Mouse (Mus musculus) lung, embryonic 14.5 days (tissue): ENCODE measurements at regions not wholly inside any gene's neighbourhood (a gene's known extent, or its start where the extent isn't known, plus 50 kb on each side); places are given as distances from the start of the nearest gene placed in this dataset.

Experiments used
- ATAC-seq: fragments of 200-750 bp; cut with Nextera tagmentation; 2 replicates; pipeline ENCODE4 v1.8.0; 2017; ENCODE audit warnings: mild to moderate bottlenecking, moderate TSS enrichment, moderate library complexity; ENCODE audit not compliant: insufficient read depth
- DNase-seq: peaks from one replicate; pipeline ENCODE4 v3.0.0-alpha.2; 2015
- H3K27ac ChIP-seq: fragments of 300-500 bp; sonication (generic); 2 replicates; pipeline ENCODE4 v1.5.1; 2014; ENCODE audit warnings: low read depth, mild to moderate bottlenecking, moderate library complexity
- H3K27me3 ChIP-seq: fragments of 300-500 bp; sonication (generic); 2 replicates; pipeline ENCODE4 v1.6.1; 2014; ENCODE audit warnings: low read length, control low read depth; ENCODE audit not compliant: insufficient read depth
- H3K36me3 ChIP-seq: fragments of 300-500 bp; sonication (generic); 2 replicates; pipeline ENCODE4 v1.6.1; 2014; ENCODE audit warnings: control low read depth; ENCODE audit not compliant: insufficient read depth
- H3K4me1 ChIP-seq: fragments of 300-500 bp; sonication (generic); 2 replicates; pipeline ENCODE4 v1.6.1; 2014; ENCODE audit warnings: antibody characterized with exemption, control low read depth; ENCODE audit not compliant: insufficient read depth
- H3K4me2 ChIP-seq: fragments of 300-500 bp; sonication (generic); 2 replicates; pipeline ENCODE4 v1.6.1; 2014; ENCODE audit warnings: mild to moderate bottlenecking
- H3K4me3 ChIP-seq: fragments of 300-500 bp; sonication (generic); 2 replicates; pipeline ENCODE4 v1.5.1; 2014; ENCODE audit warnings: low read depth, low read length
- H3K9ac ChIP-seq: fragments of 300-500 bp; sonication (generic); 2 replicates; pipeline ENCODE4 v1.6.1; 2014
- H3K9me3 ChIP-seq: fragments of 300-500 bp; sonication (generic); 2 replicates; pipeline ENCODE4 v1.6.1; 2016; ENCODE audit warnings: low read depth, low read length, control low read depth
- CTCF ChIP-seq: IDR thresholded peaks from 2 replicates; pipeline ENCODE4 v1.5.1; 2016; ENCODE audit warnings: antibody characterized with exemption, low read depth
- WGBS: fragments of 180-500 bp; shearing (Covaris S2); extraction: QIAGEN DNeasy Blood & Tissue Kit; methylation state at CpG from one replicate; pipeline ENCODE4 v1.1.7; 2014; 5-methylcytosine and 5-hydroxymethylcytosine counted together

GRCm38 (mm10) chr17:65015731-65016130 is 179.9 kb upstream of the 4930583I09Rik start:
- Histone ChIP-seq H3K4me1 (no peaks in the 10 kb centered on the region), H3K9ac (no peak overlapping the region), H3K27me3 (no peaks in the 10 kb centered on the region), H3K9me3 (no peaks in the 10 kb centered on the region), H3K4me2 (no peak overlapping the region), H3K4me3 (no peak overlapping the region), H3K36me3 (no peaks in the 10 kb centered on the region), H3K27ac (no peak overlapping the region)
- no peak for TF ChIP-seq CTCF
- WGBS: 79% methylated on average over 5 of the region's 5 CpGs
- ATAC-seq: no peak
- DNase-seq: no peak

- DNase-seq: no peak
- Histone ChIP-seq H3K9ac (no peak overlapping the region), H3K9me3 (no peaks in the 10 kb centered on the region), H3K27ac (no peak overlapping the region), H3K27me3 (no peaks in the 10 kb centered on the region), H3K4me1 (no peaks in the 10 kb centered on the region), H3K4me2 (no peak overlapping the region), H3K4me3 (no peak overlapping the region), H3K36me3 (no peaks in the 10 kb centered on the region)
- no peak for TF ChIP-seq CTCF
- no peak for ATAC-seq
Observed at GRCm38 (mm10) chr17:65014682-65015081, 178.8 kb upstream of the 4930583I09Rik start.

- Histone ChIP-seq H3K9ac (no peak overlapping the region), H3K27me3 (no peaks in the 10 kb centered on the region), H3K4me2 (no peak overlapping the region), H3K27ac (no peak overlapping the region), H3K9me3 (no peaks in the 10 kb centered on the region), H3K36me3 (no peaks in the 10 kb centered on the region), H3K4me3 (no peak overlapping the region), H3K4me1 (no peaks in the 10 kb centered on the region)
- DNase-seq: no peak
- ATAC-seq: no peak
- WGBS: 73% methylated on average over 5 of the region's 5 CpGs
- no peak for TF ChIP-seq CTCF
Observed at GRCm38 (mm10) chr17:65000626-65001135, 164.8 kb upstream of the 4930583I09Rik start.

GRCm38 (mm10) chr17:64994483-64994882 is 158.6 kb upstream of the 4930583I09Rik start:
- WGBS: 80% methylated on average over 10 of the region's 10 CpGs
- Histone ChIP-seq H3K4me2 (no peak overlapping the region), H3K36me3 (no peaks in the 10 kb centered on the region), H3K4me1 (no peaks in the 10 kb centered on the region), H3K27me3 (no peaks in the 10 kb centered on the region), H3K9me3 (no peaks in the 10 kb centered on the region), H3K27ac (no peak overlapping the region), H3K4me3 (no peak overlapping the region), H3K9ac (no peak overlapping the region)
- DNase-seq: no peak
- TF ChIP-seq CTCF: no peak
- no peak for ATAC-seq

- no peak overlapping the region for H3K4me2 ChIP-seq
- H3K4me3 ChIP-seq: no peak overlapping the region
- no peak overlapping the region for H3K27ac ChIP-seq
- WGBS: 78% methylated on average over 3 of the region's 3 CpGs
- no peaks in the 10 kb centered on the region for H3K27me3 ChIP-seq
- H3K9ac ChIP-seq: no peak overlapping the region
- TF ChIP-seq CTCF: no peak
- H3K4me1 ChIP-seq: no peaks in the 10 kb centered on the region
- H3K9me3 ChIP-seq: no peaks in the 10 kb centered on the region
- ATAC-seq: no peak
- DNase-seq: no peak
- H3K36me3 ChIP-seq: no peaks in the 10 kb centered on the region
Observed at GRCm38 (mm10) chr17:64991262-64991661, 155.4 kb upstream of the 4930583I09Rik start.

- DNase-seq: no peak
- ATAC-seq: no peak
- no peaks in the 10 kb centered on the region for H3K36me3 ChIP-seq
- no peak overlapping the region for H3K4me2 ChIP-seq
- H3K4me3 ChIP-seq: no peak overlapping the region
- no peak for TF ChIP-seq CTCF
- H3K4me1 ChIP-seq: no peaks in the 10 kb centered on the region
- H3K9me3 ChIP-seq: no peaks in the 10 kb centered on the region
- H3K27me3 ChIP-seq: no peaks in the 10 kb centered on the region
- H3K27ac ChIP-seq: no peak overlapping the region
- 41% methylated on average over 14 of the region's 14 CpGs for WGBS
- H3K9ac ChIP-seq: no peak overlapping the region
Observed at GRCm38 (mm10) chr17:64984276-64985011, 148.6 kb upstream of the 4930583I09Rik start.

- Histone ChIP-seq H3K27ac (no peak overlapping the region), H3K4me1 (no peaks in the 10 kb centered on the region), H3K9me3 (no peaks in the 10 kb centered on the region), H3K4me3 (no peak overlapping the region), H3K27me3 (no peaks in the 10 kb centered on the region), H3K36me3 (no peaks in the 10 kb centered on the region), H3K9ac (no peak overlapping the region), H3K4me2 (no peak overlapping the region)
- 79% methylated on average over 2 of the region's 2 CpGs for WGBS
- TF ChIP-seq CTCF: no peak
- ATAC-seq: no peak
- DNase-seq: no peak
Observed at GRCm38 (mm10) chr17:64983480-64983879, 147.6 kb upstream of the 4930583I09Rik start.

- DNase-seq (no peak), ATAC-seq (no peak)
- no peak overlapping the region for H3K4me3 ChIP-seq
- no peaks in the 10 kb centered on the region for H3K27me3 ChIP-seq
- no peaks in the 10 kb centered on the region for H3K9me3 ChIP-seq
- no peaks in the 10 kb centered on the region for H3K4me1 ChIP-seq
- no peak for TF ChIP-seq CTCF
- no peak overlapping the region for H3K9ac ChIP-seq
- H3K4me2 ChIP-seq: no peak overlapping the region
- H3K36me3 ChIP-seq: no peaks in the 10 kb centered on the region
- 63% methylated on average over 4 of the region's 4 CpGs for WGBS
- H3K27ac ChIP-seq: no peak overlapping the region
Observed at GRCm38 (mm10) chr17:64964153-64964552, 128.3 kb upstream of the 4930583I09Rik start.
